Mouse (Mus musculus): Measurements from ENCODE around the gene Arid3c.
"Not testable (repeated sequence)": the region's sequence is repeated elsewhere in the genome, so short reads cannot be mapped to it uniquely, and the experiment has no call there.

The Arid3c gene

GRCm38 (mm10) chr4:41705922-41706754, 24.8 kb downstream of the Arid3c start:
- DNase-seq (ENCODE audit: low spot score in 2 of 2), result no peak

GRCm38 (mm10) chr4:41704651-41705050, 26.3 kb downstream of the Arid3c start:
- DNase-seq (ENCODE audit: low spot score in 2 of 2), result no peak

- not testable (repeated sequence) for DNase-seq (ENCODE audit: low spot score in 2 of 2)
Observed at GRCm38 (mm10) chr4:41702226-41702625, 28.7 kb downstream of the Arid3c start.

GRCm38 (mm10) chr4:41700224-41700623, 30.7 kb downstream of the Arid3c start:
- DNase-seq (ENCODE audit: low spot score in 2 of 2), result not testable (repeated sequence)

- not testable (repeated sequence) for DNase-seq (ENCODE audit: low spot score in 2 of 2)
Observed at GRCm38 (mm10) chr4:41699783-41700182, 31.2 kb downstream of the Arid3c start, which contains the start of gene Il11ra1. Gene Il11ra1 (plus strand): TSS chr4:41699989.

- DNase-seq (ENCODE audit: low spot score in 2 of 2), result not testable (repeated sequence)
Observed at GRCm38 (mm10) chr4:41698421-41699016, 32.4 kb downstream of the Arid3c start.

DNA sequence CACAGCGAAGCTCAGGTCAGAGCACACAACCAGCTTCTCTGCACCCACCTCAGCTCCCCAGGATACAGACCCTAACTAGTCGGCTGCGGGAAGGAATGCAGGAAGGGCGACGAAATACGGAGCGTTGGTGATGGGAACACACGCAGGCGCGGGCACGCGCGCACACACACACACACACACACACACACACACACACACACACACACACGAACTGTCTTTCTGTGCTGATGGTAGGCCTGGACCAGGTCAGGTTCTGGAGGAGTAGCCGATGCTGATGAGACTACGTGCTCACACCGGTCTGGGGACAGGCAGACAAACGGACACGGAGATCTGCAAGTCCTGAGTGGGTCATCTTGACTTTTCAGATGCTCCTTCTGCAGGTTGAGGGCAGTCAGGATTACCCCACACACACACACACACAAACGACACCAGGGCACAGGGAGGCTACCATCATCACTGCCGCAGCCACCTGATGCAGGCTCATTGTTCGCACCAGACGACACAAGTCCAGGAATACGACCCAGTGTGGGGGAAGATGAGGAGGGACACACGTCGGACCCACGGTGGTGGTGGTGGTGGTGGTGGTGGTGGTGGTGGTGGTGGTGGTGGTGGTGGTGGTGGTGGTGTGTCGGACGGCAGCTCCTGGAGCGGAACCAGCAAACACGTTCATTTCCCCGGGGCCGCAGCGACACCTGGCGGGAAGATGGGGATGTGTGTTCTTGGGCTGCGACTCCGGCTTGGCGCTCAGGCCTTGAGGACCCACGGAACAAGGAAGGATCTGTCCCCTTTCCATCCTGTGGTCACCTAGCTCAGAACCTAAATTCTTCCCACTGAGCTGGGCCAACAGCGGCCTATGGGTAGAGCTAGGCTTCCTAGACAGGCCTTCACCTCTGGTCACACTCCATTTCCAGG, 33.8 kb downstream of the Arid3c start, which contains the start of gene Cntfr:
Gene Cntfr, minus strand, starts transcription at position 160 of the 912 bp plus-strand sequence.
- peak; percentile 53 to 74 for DNase-seq (ENCODE audit: low spot score in 2 of 2)

DNA sequence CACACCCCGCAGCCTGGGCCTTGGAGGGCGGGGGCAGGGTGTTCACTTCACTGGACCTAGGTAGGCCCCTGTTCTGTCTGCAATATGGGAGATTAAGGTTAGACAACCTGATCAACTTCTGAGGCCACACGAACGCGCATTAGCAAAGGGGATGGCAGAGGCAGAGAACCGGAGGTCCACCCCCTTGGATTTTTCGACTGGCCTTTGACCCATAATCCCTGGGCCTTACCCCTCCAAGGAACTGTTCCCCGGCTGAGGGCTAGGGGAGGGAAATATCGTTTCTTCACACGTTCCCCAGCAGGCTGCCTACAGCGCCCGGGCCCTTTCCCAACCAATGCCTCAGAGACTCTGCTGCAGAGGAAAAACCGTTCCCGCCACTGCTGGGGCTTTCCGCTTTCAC, 34.5 kb downstream of the Arid3c start:
- not testable (repeated sequence) for DNase-seq (ENCODE audit: low spot score in 2 of 2)

DNA sequence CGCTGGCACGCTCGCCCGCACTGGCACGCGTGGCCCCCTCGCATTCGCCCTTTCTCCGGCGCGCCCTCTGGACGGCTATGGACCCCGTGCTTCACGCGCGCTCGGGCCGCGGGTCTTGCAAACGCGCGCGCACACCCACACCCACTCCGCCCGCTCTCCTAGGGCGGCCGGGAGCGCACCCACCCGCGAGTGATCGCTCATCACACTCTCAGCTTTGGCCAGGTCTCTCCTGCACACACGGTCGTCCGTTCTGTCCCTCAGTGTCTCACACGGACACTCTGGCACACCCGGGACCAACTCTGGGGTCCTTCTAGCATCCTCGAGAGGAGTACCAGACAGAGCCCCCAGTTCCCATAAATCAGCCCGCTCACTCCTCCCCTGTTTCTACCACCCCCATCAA, 35.1 kb downstream of the Arid3c start:
- DNase-seq (ENCODE audit: low spot score in 2 of 2), result not testable (repeated sequence)

DNA sequence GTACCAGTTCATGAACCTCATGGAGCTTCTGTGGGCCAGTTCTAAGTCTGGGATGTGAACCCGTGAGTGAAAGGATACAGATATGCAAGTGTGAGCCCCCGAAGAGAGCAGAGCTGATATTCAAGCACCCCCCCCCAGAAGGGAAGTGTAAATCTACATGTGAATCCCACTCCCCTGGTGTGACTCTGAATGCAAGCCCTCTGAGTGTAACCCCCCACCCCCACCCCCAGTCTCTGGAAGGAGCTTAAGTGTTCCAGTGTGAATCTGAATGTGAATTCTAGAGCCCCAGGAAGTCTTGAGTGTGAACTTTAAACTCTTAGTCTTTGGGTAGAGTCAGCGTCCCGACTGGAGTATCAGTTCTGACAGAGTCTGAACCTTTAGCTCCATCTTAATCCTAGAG, 37.4 kb downstream of the Arid3c start:
- not testable (repeated sequence) for DNase-seq (ENCODE audit: low spot score in 2 of 2)

DNA sequence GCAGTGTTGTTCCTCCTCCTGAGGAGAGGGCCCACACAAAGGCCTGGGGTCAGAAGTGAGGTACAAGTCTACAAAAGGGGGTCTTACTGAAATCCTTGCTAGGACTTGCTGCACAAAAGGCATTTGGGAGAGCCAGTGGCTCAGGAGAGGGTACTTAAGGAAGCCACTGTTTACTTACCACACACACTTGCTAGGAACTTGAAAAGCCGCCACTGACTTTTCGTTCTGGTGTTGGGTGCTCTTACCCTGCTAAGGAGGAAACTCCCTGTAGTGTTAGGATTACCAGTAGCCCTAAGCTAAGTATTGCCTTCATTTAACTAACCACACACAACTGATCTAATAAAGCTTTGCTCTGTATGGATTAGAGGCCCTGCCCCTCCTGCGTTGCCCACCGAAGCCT, 40.9 kb downstream of the Arid3c start:
- not testable (repeated sequence) for DNase-seq (ENCODE audit: low spot score in 2 of 2)

DNA sequence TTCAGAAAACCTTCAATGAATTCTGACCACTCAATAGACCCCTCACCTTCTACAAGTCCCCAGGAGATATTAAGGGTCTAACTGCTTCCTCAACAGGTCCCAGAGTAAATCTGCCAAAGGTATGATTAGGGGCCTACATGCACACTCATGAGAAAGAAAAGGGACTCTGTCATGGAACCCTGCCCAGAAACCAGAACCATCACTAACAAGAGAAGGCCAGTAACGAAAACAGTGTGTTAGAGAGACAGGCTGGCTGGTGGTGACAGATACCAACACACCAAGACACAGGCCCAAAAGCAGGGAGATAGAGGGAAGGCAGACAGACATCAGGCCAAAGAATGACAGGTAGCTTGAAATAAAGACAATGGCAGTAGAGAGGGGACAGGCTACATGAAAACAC, 42.4 kb downstream of the Arid3c start:
- not testable (repeated sequence) for DNase-seq (ENCODE audit: low spot score in 2 of 2)

DNA sequence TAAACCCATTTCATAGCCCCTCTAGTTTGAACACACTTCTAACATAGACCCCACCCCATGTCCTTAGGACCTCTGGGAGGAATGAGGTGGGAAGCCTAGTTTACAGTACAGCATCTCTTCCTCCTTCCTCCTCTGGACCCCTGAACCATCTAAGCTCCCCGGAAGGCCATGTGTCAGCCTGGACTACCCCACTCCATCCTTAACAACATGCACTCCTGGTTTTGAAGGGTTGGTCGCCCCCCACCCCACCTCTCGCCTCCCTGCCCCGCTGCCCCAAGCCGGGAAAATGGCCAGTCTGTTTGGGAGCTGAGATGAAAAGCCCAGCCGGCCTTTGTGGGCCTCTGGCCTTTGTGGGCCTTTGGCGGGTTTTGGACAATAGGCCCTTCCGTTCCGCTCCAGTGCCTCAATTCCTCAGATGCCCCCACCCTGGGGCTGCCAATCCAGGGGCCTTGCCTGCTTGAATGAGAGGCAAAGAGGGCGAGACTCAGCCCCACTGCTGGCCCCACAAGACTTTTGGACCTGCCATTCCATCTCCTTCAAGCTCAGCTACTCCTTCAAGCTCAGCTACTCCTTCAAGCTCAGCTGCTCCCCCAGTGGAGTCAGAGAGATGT, 45.0 kb downstream of the Arid3c start:
- DNase-seq (ENCODE audit: low spot score in 2 of 2), result not testable (repeated sequence)

- DNase-seq (ENCODE audit: low spot score in 2 of 2), result not testable (repeated sequence)
Observed at GRCm38 (mm10) chr4:41684931-41685453, 46.0 kb downstream of the Arid3c start.

- not testable (repeated sequence) for DNase-seq (ENCODE audit: low spot score in 2 of 2)
Observed at GRCm38 (mm10) chr4:41684131-41684930, 46.6 kb downstream of the Arid3c start.

DNA sequence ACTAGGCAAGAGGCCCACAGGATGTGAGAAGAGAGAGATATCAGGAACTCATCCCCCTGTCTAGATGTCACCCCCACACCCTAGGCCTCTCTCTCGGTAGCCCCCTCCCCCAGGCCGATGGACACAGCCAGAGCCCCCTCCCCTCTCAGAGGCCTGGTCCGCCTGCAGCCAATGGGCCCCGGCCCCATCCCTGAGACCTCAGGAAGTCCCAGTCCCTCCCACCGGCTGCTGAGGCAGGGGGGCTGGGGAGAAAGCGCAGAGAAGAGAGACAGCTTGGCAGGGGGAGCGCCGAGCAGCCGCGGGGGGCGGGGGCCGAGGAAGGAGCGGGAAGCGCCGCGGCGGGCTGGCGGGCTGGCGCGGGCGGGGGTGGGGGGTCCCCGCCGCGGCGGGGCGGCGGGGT, 47.6 kb downstream of the Arid3c start:
- DNase-seq (ENCODE audit: low spot score in 2 of 2), result not testable (repeated sequence)

- no peak for DNase-seq (ENCODE audit: low spot score in 2 of 2)
Observed at GRCm38 (mm10) chr4:41682789-41683188, 48.2 kb downstream of the Arid3c start.

DNA sequence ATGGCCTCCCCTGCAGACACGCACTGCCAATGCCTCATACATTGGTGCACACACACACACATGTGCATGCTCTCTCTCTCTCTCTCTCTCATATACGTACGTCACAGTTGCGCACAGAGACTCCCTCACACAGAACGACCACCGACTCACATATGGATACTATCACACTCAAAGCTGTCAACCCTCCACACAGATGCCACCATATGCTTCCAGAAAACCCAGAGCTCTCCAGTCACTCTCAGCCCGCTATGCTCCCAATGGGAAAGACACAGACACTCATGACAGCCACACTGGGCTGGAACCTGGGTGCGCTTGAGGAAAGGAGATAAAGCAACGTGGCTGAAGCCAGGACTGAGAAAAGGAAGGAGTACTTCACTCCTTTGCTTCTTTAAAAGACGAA, 49.0 kb downstream of the Arid3c start:
- DNase-seq (ENCODE audit: low spot score in 2 of 2), result no peak

- no peak for DNase-seq (ENCODE audit: low spot score in 2 of 2)
Observed at GRCm38 (mm10) chr4:41681176-41681575, 49.8 kb downstream of the Arid3c start.

DNA sequence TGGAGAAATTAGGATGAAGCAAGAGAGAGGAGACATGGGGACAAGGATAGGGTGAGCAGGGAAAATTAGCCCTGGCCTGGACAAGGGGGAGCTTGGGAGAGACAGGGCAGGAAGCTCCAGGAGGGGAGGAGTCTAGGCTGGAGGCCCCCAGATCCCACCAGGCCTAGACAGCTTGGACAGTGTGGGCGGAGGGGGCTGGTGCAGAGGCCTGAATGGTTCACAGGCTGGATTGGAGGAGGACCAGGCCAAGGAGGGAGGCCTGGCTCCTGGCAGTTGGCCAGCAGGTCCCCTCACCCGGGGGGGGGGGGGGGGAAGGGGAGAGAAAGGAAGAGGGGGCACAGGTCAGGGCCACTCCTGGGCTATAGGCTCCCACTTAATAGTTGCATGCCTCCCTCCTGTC, 51.7 kb downstream of the Arid3c start:
- DNase-seq (ENCODE audit: low spot score in 2 of 2), result no peak

All from natural killer cell, adult 2 months (primary cell).